Mouse (Mus musculus): ENCODE data around the gene Trhde. TPM values are rescaled to one million over a fixed set of nuclear protein-coding genes. Genes with fewer than 3 reads are reported as not detected.

Trhde gene
- polyA plus RNA-seq, 1 experiment from 2014 or later: 0.12 TPM

DNA sequence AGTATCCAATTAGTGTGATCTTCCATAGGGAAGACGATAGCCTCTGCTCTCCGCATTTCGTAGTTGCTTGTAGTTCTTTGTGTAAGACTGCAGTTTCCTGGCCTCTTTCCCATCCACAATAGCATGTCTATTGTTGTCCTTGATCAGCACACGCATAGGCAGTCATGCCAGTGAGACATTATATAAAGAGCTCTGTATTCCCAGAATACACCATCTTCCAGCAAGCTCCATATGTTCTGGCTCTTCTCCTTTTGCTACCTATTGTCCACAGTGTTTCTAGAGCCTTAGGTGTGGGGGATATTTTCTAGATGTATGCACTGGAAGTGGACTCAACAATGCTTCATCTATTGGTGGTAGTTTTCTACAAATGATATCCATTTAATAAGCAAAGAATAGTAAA is 313.3 kb downstream of the Trhde start:
- DNase-seq (ENCODE audit: low spot score): no peak
- Histone ChIP-seq H3K4me2 (ENCODE audit: low read length) (no peak overlapping the region), H3K27ac (no peak overlapping the region), H3K4me3 (replicated peaks; ENCODE audit: low read depth, low read length) (no peak overlapping the region), H3K36me3 (ENCODE audit: insufficient read depth, low read length) (no peaks in the 10 kb centered on the region), H3K9ac (ENCODE audit: low read depth, low read length) (no peak overlapping the region), H3K27me3 (ENCODE audit: insufficient read depth, low read length) (no peaks in the 10 kb centered on the region), H3K9me3 (replicated peaks; ENCODE audit: low read length) (no peaks in the 10 kb centered on the region), H3K4me1 (replicated peaks; ENCODE audit: insufficient read depth, low read length) (no peaks in the 10 kb centered on the region)
- ATAC-seq (replicated peaks; ENCODE audit: low FRiP score, low read depth): no peak
- TF ChIP-seq CTCF (IDR thresholded peaks at IDR 0.05; ENCODE audit: low read depth): no peak
- WGBS: 84% methylated on average over 4 of the region's 4 CpGs

DNA sequence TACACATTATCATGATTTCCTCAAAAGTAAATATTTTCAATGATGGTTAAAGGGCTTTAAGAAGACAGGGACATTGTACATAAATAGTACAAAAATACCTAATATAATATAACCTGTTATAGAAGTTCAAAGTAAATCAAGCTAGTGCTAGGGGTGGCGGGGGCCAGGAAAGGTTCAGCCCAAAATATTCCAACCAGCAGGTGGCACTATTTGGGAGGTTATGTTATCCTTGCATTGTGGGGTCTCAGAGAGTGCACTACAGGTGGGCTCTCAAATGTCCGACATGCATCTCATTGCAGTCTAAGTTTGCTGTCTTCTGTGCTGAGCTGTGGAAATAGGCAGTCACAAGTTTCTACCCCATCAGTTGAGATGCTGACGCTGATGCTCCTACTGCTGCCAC is 346.5 kb downstream of the Trhde start:
- H3K9ac ChIP-seq (ENCODE audit: low read depth, low read length): no peak overlapping the region
- no peaks in the 10 kb centered on the region for H3K36me3 ChIP-seq (ENCODE audit: insufficient read depth, low read length)
- H3K4me2 ChIP-seq (ENCODE audit: low read length): no peak overlapping the region
- no peaks in the 10 kb centered on the region for H3K9me3 ChIP-seq (replicated peaks; ENCODE audit: low read length)
- peak; percentile 35; the same call in 1 of the 2 replicates for TF ChIP-seq CTCF (IDR thresholded peaks at IDR 0.05; ENCODE audit: low read depth)
- no peaks in the 10 kb centered on the region for H3K27me3 ChIP-seq (ENCODE audit: insufficient read depth, low read length)
- ATAC-seq (replicated peaks; ENCODE audit: low FRiP score, low read depth) (no peak), DNase-seq (ENCODE audit: low spot score) (no peak)
- no peaks in the 10 kb centered on the region for H3K4me1 ChIP-seq (replicated peaks; ENCODE audit: insufficient read depth, low read length)
- H3K27ac ChIP-seq: no peak overlapping the region
- H3K4me3 ChIP-seq (replicated peaks; ENCODE audit: low read depth, low read length): no peak overlapping the region
- 74% methylated on average over 3 of the region's 3 CpGs for WGBS

DNA sequence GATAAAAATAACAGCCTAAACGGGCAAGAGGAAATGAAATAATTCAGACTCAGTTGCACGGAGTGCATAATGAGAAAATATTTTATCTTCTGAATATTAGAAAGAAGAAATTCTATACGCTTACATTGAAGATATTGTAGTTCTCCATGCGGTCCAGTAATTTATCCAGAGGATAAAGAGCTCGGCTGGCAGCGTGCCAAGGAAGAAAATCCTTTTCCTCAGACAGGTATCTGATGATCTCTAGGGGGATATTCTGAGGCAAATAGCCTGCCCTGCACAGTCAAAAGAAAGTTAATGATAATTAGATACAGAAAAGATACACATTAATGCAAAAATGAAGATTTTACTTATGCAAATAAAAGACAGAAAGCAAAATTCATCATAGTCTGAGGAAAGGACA is 354.0 kb downstream of the Trhde start:
- DNase-seq (ENCODE audit: low spot score) (no peak), ATAC-seq (replicated peaks; ENCODE audit: low FRiP score, low read depth) (no peak)
- H3K4me1 ChIP-seq (replicated peaks; ENCODE audit: insufficient read depth, low read length): no peaks in the 10 kb centered on the region
- no peak overlapping the region for H3K9ac ChIP-seq (ENCODE audit: low read depth, low read length)
- no peak overlapping the region for H3K4me3 ChIP-seq (replicated peaks; ENCODE audit: low read depth, low read length)
- TF ChIP-seq CTCF (IDR thresholded peaks at IDR 0.05; ENCODE audit: low read depth): no peak
- H3K4me2 ChIP-seq (ENCODE audit: low read length): no peak overlapping the region
- no peaks in the 10 kb centered on the region for H3K36me3 ChIP-seq (ENCODE audit: insufficient read depth, low read length)
- H3K9me3 ChIP-seq (replicated peaks; ENCODE audit: low read length): no peaks in the 10 kb centered on the region
- H3K27me3 ChIP-seq (ENCODE audit: insufficient read depth, low read length): no peaks in the 10 kb centered on the region
- no peak overlapping the region for H3K27ac ChIP-seq
- 84% methylated on average over 6 of the region's 6 CpGs for WGBS

DNA sequence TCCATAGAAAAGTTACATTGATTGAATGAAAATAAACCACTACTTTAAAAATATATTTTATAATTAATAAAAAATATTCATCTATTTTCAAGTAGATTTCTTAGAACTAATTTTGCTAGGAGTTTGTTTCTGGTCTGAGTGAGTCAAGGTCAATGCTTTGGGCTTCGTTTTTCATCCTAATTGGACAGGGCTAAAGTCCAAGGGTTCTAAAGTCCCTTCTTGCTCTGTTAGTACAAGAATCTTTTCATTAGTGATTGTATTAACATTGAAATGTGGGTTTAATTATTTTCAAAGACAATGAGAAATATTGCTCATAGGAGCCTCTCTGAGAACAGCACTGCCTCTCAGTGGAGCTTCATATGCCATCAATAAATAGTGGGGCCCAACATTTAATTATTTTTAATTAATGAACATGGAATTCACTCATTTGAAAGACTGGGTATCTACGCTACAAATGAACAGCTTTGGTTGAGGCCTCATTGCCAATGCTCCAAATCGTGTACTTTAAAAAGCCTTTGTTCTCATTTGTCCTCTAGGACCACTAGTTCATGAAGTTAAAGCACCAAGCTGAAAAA is 383.1 kb downstream of the Trhde start:
- Histone ChIP-seq H3K4me1 (replicated peaks; ENCODE audit: insufficient read depth, low read length) (no peaks in the 10 kb centered on the region), H3K9me3 (replicated peaks; ENCODE audit: low read length) (no peaks in the 10 kb centered on the region)
- DNase-seq (ENCODE audit: low spot score): no peak

DNA sequence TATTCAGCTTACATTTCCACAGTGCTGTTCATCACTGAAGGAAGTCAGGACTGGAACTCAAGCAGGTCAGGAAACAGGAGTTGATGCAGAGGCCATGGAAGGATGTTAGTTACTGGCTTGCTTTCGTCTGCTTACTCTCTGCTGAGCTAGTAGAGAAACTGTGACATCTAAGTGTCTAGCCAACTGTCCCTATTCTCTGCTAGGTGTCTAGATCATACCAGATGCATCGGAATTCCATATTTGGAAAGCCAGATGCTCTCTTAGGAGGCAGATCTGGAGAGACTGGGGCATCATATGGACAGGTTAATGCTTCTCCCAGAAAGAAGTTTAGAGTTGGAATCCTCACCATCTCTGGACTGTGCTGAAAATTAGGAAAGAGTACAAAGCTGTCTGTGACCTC is 386.4 kb downstream of the Trhde start:
- H3K27ac ChIP-seq: no peak overlapping the region
- H3K9ac ChIP-seq (ENCODE audit: low read depth, low read length): no peak overlapping the region
- no peaks in the 10 kb centered on the region for H3K9me3 ChIP-seq (replicated peaks; ENCODE audit: low read length)
- no peaks in the 10 kb centered on the region for H3K36me3 ChIP-seq (ENCODE audit: insufficient read depth, low read length)
- ATAC-seq (replicated peaks; ENCODE audit: low FRiP score, low read depth) (no peak), DNase-seq (ENCODE audit: low spot score) (no peak)
- no peak overlapping the region for H3K4me2 ChIP-seq (ENCODE audit: low read length)
- 70% methylated on average over 2 of the region's 2 CpGs for WGBS
- TF ChIP-seq CTCF (IDR thresholded peaks at IDR 0.05; ENCODE audit: low read depth): no peak
- H3K4me1 ChIP-seq (replicated peaks; ENCODE audit: insufficient read depth, low read length): no peaks in the 10 kb centered on the region
- H3K4me3 ChIP-seq (replicated peaks; ENCODE audit: low read depth, low read length): no peak overlapping the region
- H3K27me3 ChIP-seq (ENCODE audit: insufficient read depth, low read length): no peaks in the 10 kb centered on the region

More for the DNA sequence above, 383.1 kb downstream of the Trhde start:
- Histone ChIP-seq H3K4me2 (ENCODE audit: low read length) (no peak overlapping the region), H3K9ac (ENCODE audit: low read depth, low read length) (no peak overlapping the region), H3K27ac (no peak overlapping the region), H3K27me3 (ENCODE audit: insufficient read depth, low read length) (no peaks in the 10 kb centered on the region), H3K4me3 (replicated peaks; ENCODE audit: low read depth, low read length) (no peak overlapping the region), H3K36me3 (ENCODE audit: insufficient read depth, low read length) (no peaks in the 10 kb centered on the region)
- 69% methylated on average over 3 of the region's 3 CpGs for WGBS
- TF ChIP-seq CTCF (IDR thresholded peaks at IDR 0.05; ENCODE audit: low read depth): no peak
- no peak for ATAC-seq (replicated peaks; ENCODE audit: low FRiP score, low read depth)

DNA sequence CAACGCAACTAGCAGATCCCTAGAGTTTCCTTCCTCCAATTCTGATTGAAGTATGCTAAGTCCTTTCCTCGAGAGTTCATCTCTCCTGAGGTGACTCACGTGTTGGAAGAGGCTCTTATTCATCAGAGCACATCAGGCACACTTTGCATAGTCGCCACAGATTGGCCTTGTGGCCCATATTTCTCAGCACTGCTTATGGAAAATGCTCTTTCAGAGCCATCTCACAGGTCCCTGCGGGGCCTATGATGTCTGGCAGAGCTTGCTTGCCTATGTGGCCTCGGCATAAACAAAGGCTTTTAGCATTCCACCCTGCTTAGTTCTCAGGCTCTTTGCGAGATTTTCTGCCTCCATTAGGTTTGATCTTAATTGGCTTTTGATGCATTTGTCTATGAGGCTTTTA is 396.8 kb downstream of the Trhde start:
- Histone ChIP-seq H3K36me3 (ENCODE audit: insufficient read depth, low read length) (no peaks in the 10 kb centered on the region), H3K4me1 (replicated peaks; ENCODE audit: insufficient read depth, low read length) (no peaks in the 10 kb centered on the region), H3K4me2 (ENCODE audit: low read length) (no peak overlapping the region), H3K9ac (ENCODE audit: low read depth, low read length) (no peak overlapping the region), H3K27me3 (ENCODE audit: insufficient read depth, low read length) (no peaks in the 10 kb centered on the region), H3K4me3 (replicated peaks; ENCODE audit: low read depth, low read length) (no peak overlapping the region), H3K9me3 (replicated peaks; ENCODE audit: low read length) (no peaks in the 10 kb centered on the region), H3K27ac (no peak overlapping the region)
- no peak for TF ChIP-seq CTCF (IDR thresholded peaks at IDR 0.05; ENCODE audit: low read depth)
- 69% methylated on average over 7 of the region's 7 CpGs for WGBS
- DNase-seq (ENCODE audit: low spot score) (no peak), ATAC-seq (replicated peaks; ENCODE audit: low FRiP score, low read depth) (no peak)

DNA sequence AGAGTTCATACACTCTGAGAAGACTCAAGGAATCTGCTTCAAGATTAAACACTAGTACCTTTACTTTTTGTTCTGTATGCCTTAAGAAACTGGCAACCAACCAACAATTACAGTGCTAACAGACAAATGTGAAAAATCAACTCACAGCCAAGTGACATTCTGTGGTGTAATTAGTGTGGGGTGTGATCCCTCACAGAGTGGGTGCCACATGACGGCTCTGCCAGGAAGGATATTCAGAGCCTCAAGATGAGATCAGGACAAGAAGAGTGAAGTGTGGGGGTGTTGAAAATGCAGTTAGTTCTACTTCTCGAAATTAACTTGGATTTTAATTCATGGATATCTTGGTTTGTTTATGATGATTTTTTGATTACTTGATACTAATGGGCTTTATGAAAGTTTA is 398.3 kb downstream of the Trhde start:
- no peak overlapping the region for H3K27ac ChIP-seq
- no peaks in the 10 kb centered on the region for H3K9me3 ChIP-seq (replicated peaks; ENCODE audit: low read length)
- H3K4me3 ChIP-seq (replicated peaks; ENCODE audit: low read depth, low read length): no peak overlapping the region
- no peak overlapping the region for H3K4me2 ChIP-seq (ENCODE audit: low read length)
- WGBS: 73% methylated on average over 2 of the region's 2 CpGs
- H3K4me1 ChIP-seq (replicated peaks; ENCODE audit: insufficient read depth, low read length): no peaks in the 10 kb centered on the region
- no peak overlapping the region for H3K9ac ChIP-seq (ENCODE audit: low read depth, low read length)
- DNase-seq (ENCODE audit: low spot score) (no peak), ATAC-seq (replicated peaks; ENCODE audit: low FRiP score, low read depth) (no peak)
- H3K27me3 ChIP-seq (ENCODE audit: insufficient read depth, low read length): no peaks in the 10 kb centered on the region
- H3K36me3 ChIP-seq (ENCODE audit: insufficient read depth, low read length): no peaks in the 10 kb centered on the region
- no peak for TF ChIP-seq CTCF (IDR thresholded peaks at IDR 0.05; ENCODE audit: low read depth)

Measured in kidney, postnatal 0 days (tissue).